Mouse (Mus musculus) ES-Bruce4 (cell line): ENCODE measurements around the gene Cpn2. TPM values are rescaled to one million over a fixed set of nuclear protein-coding genes. Genes with fewer than 3 reads are reported as not detected.

ENCODE experiments used
- H3K27ac ChIP-seq: 2 replicates; pipeline ENCODE4 v1.5.1; 2012; ENCODE audit warnings: low read length, inconsistent platforms; ENCODE audit not compliant: insufficient read depth
- H3K27me3 ChIP-seq: 2 replicates; pipeline ENCODE4 v1.6.1; 2012; ENCODE audit warnings: mild to moderate bottlenecking, low read length, inconsistent platforms; ENCODE audit not compliant: control insufficient read depth, poor library complexity, insufficient read depth, severe bottlenecking
- H3K36me3 ChIP-seq: 2 replicates; pipeline ENCODE4 v1.6.1; 2012; ENCODE audit warnings: inconsistent platforms, mild to moderate bottlenecking, low read length, moderate library complexity; ENCODE audit not compliant: control insufficient read depth, poor library complexity, insufficient read depth, severe bottlenecking
- H3K4me1 ChIP-seq: one replicate; pipeline ENCODE4 v1.8.1; 2011; ENCODE audit warnings: low read length; ENCODE audit not compliant: control insufficient read depth, insufficient read depth
- H3K4me3 ChIP-seq: 2 replicates; pipeline ENCODE4 v1.5.1; 2011; ENCODE audit warnings: low read depth, mild to moderate bottlenecking, low read length
- H3K9ac ChIP-seq: 2 replicates; pipeline ENCODE4 v1.6.1; 2012; ENCODE audit warnings: low read depth, mild to moderate bottlenecking, inconsistent platforms; ENCODE audit not compliant: poor library complexity, severe bottlenecking
- H3K9me3 ChIP-seq: replicated peaks from 2 replicates; pipeline ENCODE4 v1.6.1; 2012; ENCODE audit warnings: mild to moderate bottlenecking, low read length, inconsistent platforms; ENCODE audit not compliant: control insufficient read depth, poor library complexity, insufficient read depth, severe bottlenecking
- CTCF ChIP-seq: IDR thresholded peaks from one replicate; pipeline ENCODE4 v1.8.1; 2011; ENCODE audit warnings: low read depth, low read length
- EP300 ChIP-seq: IDR thresholded peaks from 2 replicates; pipeline ENCODE4 v1.6.1; 2011; ENCODE audit warnings: low read depth, low read length; ENCODE audit not compliant: insufficient read depth
- POLR2A ChIP-seq: IDR thresholded peaks from one replicate; pipeline ENCODE4 v1.8.1; 2011; ENCODE audit warnings: low read length; ENCODE audit not compliant: insufficient read depth
- polyA plus RNA-seq: library from polyadenylated mRNA; stranded (reverse); fragments of >200 nt; gene quantifications from 2 replicates; pipeline ENCODE4 v1.2.4, GENCODE M21; 2011; ENCODE audit warnings: low read depth; ENCODE audit not compliant: missing spikeins, insufficient read depth, insufficient read length

The Cpn2 gene
- polyA plus RNA-seq, result not detected in 2 replicates

DNA sequence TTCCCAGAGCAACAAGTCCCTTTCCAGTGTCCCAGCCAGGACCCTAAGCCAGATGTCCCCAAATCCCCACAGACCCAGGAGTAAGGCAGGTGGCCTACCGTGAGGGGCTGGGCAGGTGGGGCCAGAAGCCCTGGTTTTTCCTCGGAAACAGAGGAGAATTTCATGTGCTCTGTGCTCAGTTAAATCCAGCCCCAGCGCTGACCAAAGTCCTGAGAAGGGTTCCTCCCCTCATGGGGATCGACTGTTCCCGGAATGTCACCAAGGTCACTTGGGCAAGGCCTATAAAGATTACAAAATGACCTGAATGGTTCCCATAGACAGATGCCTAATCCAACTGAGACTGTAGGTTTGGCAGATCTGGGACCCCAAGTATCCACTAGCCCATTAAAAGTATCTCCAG is at the start of gene Cpn2:
TSS of gene Cpn2 (minus strand) at position 141 of the 400 bp plus-strand sequence.
- Histone ChIP-seq H3K9me3 (no peaks in the 10 kb centered on the region), H3K27ac (no peak within 1 kb of the TSS), H3K9ac (no peak within 1 kb of the TSS), H3K4me3 (no peak within 1 kb of the TSS), H3K27me3 (no peaks in the 10 kb centered on the region), H3K4me1 (no peaks in the 10 kb centered on the region), H3K36me3 (no peaks in the 10 kb centered on the region)
- TF ChIP-seq EP300 (no peak), CTCF (no peak), POLR2A (no peak)

GRCm38 (mm10) chr16:30314236-30314635 is 46.9 kb upstream of the Cpn2 start:
- no peak overlapping the region for H3K27ac ChIP-seq
- no peak for TF ChIP-seq CTCF
- no peak for TF ChIP-seq EP300
- no peak for TF ChIP-seq POLR2A
- H3K9me3 ChIP-seq, result no peaks in the 10 kb centered on the region

DNA sequence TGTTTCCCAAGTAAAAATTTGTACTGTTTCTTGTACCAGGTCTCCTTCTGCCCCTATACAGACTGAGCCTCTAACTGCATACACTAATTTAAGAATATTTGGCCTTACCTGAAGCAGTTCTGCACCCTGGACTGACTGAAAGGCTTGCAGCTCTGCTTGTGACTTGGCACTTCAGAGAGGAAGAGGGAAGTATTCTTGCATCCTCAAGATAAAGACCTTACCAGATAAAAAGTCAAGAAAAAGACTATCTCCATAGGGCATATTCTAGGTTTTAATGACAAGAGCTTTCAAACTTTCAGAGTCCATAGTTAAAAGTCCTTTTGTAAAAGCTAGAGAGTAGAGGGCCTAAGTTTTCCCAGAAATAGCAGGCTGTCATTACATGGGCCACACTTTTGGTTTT is 43.3 kb upstream of the Cpn2 start, which contains the start of gene Gp5:
TSS of gene Gp5 (minus strand) at position 133 of the 400 bp plus-strand sequence.
- no peaks in the 10 kb centered on the region for H3K27me3 ChIP-seq
- TF ChIP-seq POLR2A (no peak), EP300 (no peak), CTCF (no peak)

More at GRCm38 (mm10) chr16:30314236-30314635, 46.9 kb upstream of the Cpn2 start:
- Histone ChIP-seq H3K9ac (no peak overlapping the region), H3K4me1 (no peaks in the 10 kb centered on the region), H3K27me3 (no peaks in the 10 kb centered on the region), H3K4me3 (no peak overlapping the region), H3K36me3 (peaks cover 11% of the 10 kb centered on the region)

DNA sequence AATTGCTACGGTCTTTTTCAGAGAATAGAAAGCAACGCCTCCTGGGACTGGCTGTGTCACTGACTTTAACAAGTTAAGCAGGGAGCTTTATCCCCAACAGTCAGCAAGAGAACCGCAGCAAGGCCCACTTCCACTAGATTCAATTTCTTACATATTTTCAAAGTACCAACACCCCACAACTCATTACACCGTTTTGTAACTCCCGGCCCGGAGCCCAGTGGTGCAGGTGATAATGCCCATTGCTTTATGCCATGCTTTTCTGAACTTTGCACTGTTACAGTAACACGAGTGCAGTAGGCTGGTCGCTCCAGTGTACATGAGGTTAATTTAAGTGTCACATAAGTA is 42.8 kb upstream of the Cpn2 start:
- Histone ChIP-seq H3K9ac (no peak overlapping the region), H3K36me3 (peaks cover 4% of the 10 kb centered on the region; the same call in 1 of the 2 replicates), H3K4me1 (no peaks in the 10 kb centered on the region), H3K9me3 (no peaks in the 10 kb centered on the region), H3K4me3 (no peak overlapping the region), H3K27me3 (no peaks in the 10 kb centered on the region), H3K27ac (no peak overlapping the region)
- TF ChIP-seq EP300, result no peak
- no peak for TF ChIP-seq CTCF
- no peak for TF ChIP-seq POLR2A

More for the DNA sequence above, 43.3 kb upstream of the Cpn2 start, which contains the start of gene Gp5:
- no peaks in the 10 kb centered on the region for H3K9me3 ChIP-seq
- no peak within 1 kb of the TSS for H3K27ac ChIP-seq
- peaks cover 6% of the 10 kb centered on the region for H3K36me3 ChIP-seq
- H3K4me1 ChIP-seq, result no peaks in the 10 kb centered on the region
- peak within 1 kb of the TSS; percentile 65 for H3K4me3 ChIP-seq
- H3K9ac ChIP-seq, result peak within 1 kb of the TSS; percentile 54; the same call in 1 of the 2 replicates

DNA sequence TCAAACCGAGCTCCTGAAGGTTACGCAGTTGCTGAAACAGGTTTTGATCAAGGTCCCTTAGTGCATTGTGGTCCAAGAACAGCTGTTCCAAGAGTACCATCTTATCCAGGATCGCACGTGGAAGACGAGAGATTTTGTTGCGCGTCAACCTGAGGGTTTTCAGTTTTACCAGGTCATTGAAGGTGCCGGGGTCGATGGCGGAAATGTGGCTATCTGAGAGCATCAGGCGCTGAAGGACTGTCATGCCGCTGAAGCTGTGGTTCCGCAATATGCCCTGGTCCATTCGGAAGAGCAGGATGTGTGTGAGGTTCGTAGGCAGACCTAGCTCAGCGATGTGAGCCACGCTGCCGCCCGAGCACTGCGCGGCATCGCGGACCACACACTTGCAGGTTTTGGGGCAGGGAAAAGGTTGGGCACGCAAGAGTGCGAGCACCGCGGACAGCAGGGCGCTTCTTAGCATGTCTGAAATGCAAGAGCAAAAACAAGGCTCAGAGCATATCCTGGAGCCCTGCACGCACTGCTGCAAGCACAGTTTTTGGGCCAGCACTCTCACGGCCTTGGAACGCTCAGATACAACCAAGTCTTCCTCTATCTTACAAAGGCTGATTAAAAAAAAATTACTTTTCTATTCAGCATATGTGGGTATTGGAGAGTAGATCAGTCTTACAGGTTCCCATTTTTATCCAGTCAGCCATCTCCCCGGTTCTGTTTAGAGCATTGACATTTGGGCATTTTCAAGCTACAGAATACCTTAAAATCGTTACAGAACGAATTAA is 42.3 kb upstream of the Cpn2 start:
- Histone ChIP-seq H3K9me3 (no peaks in the 10 kb centered on the region), H3K4me1 (no peaks in the 10 kb centered on the region), H3K4me3 (peak overlapping the region; percentile 65), H3K36me3 (peaks cover under 1% of the 10 kb centered on the region; the same call in 1 of the 2 replicates), H3K9ac (peak overlapping the region; percentile 54), H3K27ac (no peak overlapping the region), H3K27me3 (no peaks in the 10 kb centered on the region)
- TF ChIP-seq EP300 (no peak), POLR2A (no peak), CTCF (no peak)

- peak overlapping the region; percentile 54 for H3K9ac ChIP-seq
- no peaks in the 10 kb centered on the region for H3K36me3 ChIP-seq
- no peak overlapping the region for H3K27ac ChIP-seq
- no peaks in the 10 kb centered on the region for H3K4me1 ChIP-seq
- H3K4me3 ChIP-seq, result peak overlapping the region; percentile 65
- no peaks in the 10 kb centered on the region for H3K27me3 ChIP-seq
- TF ChIP-seq EP300 (no peak), POLR2A (no peak), CTCF (peak; percentile 26)
- no peaks in the 10 kb centered on the region for H3K9me3 ChIP-seq
Measured at GRCm38 (mm10) chr16:30308616-30309394, 41.5 kb upstream of the Cpn2 start.
